In the genomic region with DNA sequence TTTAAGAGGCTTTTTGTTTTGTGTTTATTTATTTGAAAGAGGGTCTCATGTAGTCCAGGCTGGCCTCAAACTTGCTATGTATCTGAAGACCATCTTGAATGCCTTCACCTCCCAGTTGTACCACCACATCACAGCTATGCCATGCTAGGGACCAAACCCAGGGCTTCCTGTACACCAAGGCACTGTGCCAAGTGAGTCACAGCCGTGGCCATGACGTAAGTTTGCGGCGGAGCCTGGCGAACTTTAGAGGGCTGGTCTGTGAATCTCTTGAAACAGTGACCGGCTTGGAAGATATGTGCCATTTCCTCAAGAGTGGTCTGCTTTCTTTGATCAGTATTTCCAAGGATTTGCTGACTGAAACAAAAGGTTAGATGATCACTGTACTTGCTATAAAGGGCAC, we compare ENCODE assay signal across 9 mouse cellular contexts. TPM values are rescaled to one million over a fixed set of nuclear protein-coding genes. Genes with fewer than 3 reads are reported as not detected.
DNase-seq lines count a peak whose midpoint lies in the region; ATAC-seq lines count a peak whose summit lies in the region.
"Had no signal": no experiment of that assay in that cellular context is flagged by ENCODE, and none has a peak within 500 bp of the region (broad histone marks: within the 10 kb centered on the region; RNA-seq: fewer than 3 reads in every experiment).

No protein-coding gene starts in this region.

- peak; percentile 20 to 31 for DNase-seq in spleen, postnatal 36 days (ENCODE audit: low spot score in 2 of 2)
- no peak for DNase-seq in spleen, adult 18-20 months
- peak; percentile 91 for DNase-seq in adrenal gland, adult 2 months
- peak; percentile 69 to 83 for DNase-seq in natural killer cell, adult 2 months (ENCODE audit: low spot score in 2 of 2)
- no peak for DNase-seq in embryo, embryonic 9.5 days (ENCODE audit: extremely low spot score)
- no peak for DNase-seq in spleen, postnatal 4 days (ENCODE audit: low spot score in 2 of 2)
- no peak for DNase-seq in thymus, adult 18-20 months
- DNase-seq: gastrocnemius, postnatal 10 days had no signal

- ATAC-seq in inflammation-experienced regulatory T-cells, adult 6 months: peak; percentile 81

RNA-seq across cellular contexts. Expression of gene Atg14, which starts 51.8 kb away (rescaled TPM):
- total RNA-seq in adrenal gland, adult 2 months (2021): 10 to 100 TPM; 13.9 to 14.0 TPM
- 11.1 and 17.8 TPM in 2 replicates for polyA plus RNA-seq in adrenal gland, adult 2 months (2012; rRNA removed)
- polyA plus RNA-seq in inflammation-experienced regulatory T-cells, adult 6 months (2017; shearing (Covaris generic)): 10 to 100 TPM in 2 of 3 experiments, 1 to 10 TPM in 1; 8.2 to 18.1 (median 14.5) TPM

Comparison
In these comparisons a context has a peak if more than half of its experiments do, and no peak if none do; other contexts are left out.
1. DNase-seq: peak in spleen, postnatal 36 days (2 of 2), adrenal gland, adult 2 months (single experiment) and natural killer cell, adult 2 months (2 of 2); none in spleen, adult 18-20 months (0 of 2), embryo, embryonic 9.5 days (single experiment), spleen, postnatal 4 days (0 of 2) and thymus, adult 18-20 months (0 of 2).